Mouse (Mus musculus) adrenal gland (tissue): Measurements from ENCODE around the gene Adk.

Source experiments
- intact Hi-C: fragments of 180-260 bp; cut with DNase I; formaldehyde crosslinking; loops from one replicate; pipeline ENCODE4 v1.15.1; 2025

Adk gene

DNA sequence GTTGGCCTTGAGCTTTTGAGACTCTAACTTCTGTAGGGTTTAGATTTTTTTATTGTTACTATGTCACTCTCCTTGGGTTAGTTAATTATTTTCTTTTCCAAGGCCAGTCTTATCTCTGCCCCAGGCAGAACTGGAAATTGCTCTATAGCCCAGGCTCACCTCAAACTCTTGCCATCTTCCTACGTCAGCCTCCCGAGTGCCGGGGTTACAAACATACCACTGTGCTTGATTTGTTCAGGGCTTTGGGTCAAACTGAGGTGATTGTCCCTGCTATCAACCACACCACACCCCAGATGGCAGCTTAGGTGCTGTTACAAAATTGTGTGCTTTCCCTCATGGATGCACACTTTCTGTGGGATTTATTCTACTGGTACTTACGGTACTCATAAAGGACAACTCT lies 44.3 kb downstream of the Adk start:
- intact Hi-C loops = no loop called here

DNA sequence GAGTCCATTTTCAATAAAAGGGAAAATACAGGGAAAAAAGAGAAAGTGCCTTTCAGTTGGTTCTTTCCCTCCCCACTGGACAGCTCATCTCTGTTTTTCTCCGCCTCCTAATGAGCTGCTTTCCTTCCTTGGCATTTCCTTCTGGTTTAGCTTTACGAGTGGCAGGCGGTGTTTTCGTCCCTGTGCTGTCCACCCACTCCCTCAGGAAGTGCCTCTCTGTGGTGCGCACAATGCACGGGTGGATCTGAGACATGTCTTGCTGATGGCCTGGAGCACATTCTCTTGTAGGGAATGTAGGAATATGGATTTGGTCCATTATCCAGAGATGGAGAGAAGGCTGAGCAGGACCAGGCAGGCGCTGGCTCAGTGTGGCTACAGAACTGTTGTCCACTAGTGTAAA lies 47.0 kb downstream of the Adk start:
- intact Hi-C loops = no loop called here

GRCm38 (mm10) chr14:21100876-21101275 lies 48.5 kb downstream of the Adk start:
- intact Hi-C loops = no loop called here

GRCm38 (mm10) chr14:21101562-21101961 lies 49.2 kb downstream of the Adk start:
- intact Hi-C loops = no loop called here

GRCm38 (mm10) chr14:21102666-21103203 lies 50.4 kb downstream of the Adk start:
- intact Hi-C loops = no loop called here

DNA sequence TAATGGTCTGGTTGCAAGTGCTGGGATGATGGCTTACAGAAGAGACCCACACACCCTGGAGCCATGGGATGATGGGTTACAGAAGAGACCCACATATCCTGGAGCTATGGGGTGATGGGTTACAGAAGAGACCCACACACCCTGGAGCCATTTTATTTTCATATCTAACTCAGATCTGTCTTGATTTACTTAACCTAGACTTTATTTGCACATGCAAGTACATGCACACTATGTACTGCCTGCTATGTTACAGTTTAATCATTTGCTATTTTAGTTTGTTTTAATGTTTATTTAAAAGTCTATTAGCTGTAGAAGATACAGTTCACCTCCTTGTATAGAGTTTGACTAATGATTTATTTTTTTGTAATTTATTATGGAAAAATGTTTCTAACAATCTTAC lies 52.7 kb downstream of the Adk start:
- intact Hi-C loops = no loop called here

DNA sequence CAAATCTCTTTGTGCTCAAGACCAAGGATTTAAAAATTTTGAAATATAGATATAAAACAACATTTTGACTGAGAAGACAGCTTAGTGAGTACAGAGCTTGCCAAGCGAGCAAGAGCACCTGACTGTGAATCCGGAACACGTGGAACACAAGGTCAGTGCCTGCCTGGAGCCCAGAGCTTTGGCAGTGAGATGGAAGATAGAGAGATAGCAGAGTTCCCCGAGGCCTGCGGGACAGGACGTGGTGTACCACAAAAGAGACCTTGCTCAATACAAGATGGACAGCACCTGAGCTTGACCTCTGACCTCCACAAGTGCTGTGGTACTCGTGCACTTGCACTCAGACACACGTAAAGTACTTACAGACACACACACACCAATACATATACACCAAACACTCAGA lies 54.2 kb downstream of the Adk start:
- intact Hi-C loops = no loop called here

- intact Hi-C loops = no loop called here
Measured at GRCm38 (mm10) chr14:21107551-21107950, 55.2 kb downstream of the Adk start.

- intact Hi-C loops = loop anchor here (10.0 kb wide), 1 partner anchor 236 kb away; no protein-coding TSS in a partner anchor
Measured at GRCm38 (mm10) chr14:21110492-21110891, 58.1 kb downstream of the Adk start.

- intact Hi-C loops = loop anchor here (10.0 kb wide), 1 partner anchor 237 kb away; no protein-coding TSS in a partner anchor
Measured at GRCm38 (mm10) chr14:21111500-21111899, 59.1 kb downstream of the Adk start.

DNA sequence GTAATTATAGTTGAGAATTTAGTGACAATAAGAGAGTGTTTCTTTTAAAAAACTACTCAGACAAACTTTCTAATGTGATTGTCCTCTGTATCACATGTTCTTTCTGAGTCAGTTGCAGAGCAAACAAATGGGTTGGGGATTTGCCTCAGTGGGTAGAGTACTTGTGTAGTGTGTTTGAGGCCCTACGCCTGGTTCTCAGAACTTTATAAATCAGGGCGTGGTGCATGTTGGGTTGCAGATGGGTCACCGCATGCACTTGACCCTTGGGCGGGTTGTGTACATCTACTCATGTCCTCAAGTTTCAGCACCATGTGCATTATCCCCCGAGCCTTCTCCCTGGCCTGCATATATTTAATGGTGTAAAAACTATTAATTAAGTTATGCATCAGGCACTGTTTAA lies 59.8 kb downstream of the Adk start:
- intact Hi-C loops = loop anchor here (10.0 kb wide), 1 partner anchor 237 kb away; no protein-coding TSS in a partner anchor

- intact Hi-C loops = loop anchor here (10.0 kb wide), 1 partner anchor 238 kb away; no protein-coding TSS in a partner anchor
Measured at GRCm38 (mm10) chr14:21112742-21113141, 60.4 kb downstream of the Adk start.

DNA sequence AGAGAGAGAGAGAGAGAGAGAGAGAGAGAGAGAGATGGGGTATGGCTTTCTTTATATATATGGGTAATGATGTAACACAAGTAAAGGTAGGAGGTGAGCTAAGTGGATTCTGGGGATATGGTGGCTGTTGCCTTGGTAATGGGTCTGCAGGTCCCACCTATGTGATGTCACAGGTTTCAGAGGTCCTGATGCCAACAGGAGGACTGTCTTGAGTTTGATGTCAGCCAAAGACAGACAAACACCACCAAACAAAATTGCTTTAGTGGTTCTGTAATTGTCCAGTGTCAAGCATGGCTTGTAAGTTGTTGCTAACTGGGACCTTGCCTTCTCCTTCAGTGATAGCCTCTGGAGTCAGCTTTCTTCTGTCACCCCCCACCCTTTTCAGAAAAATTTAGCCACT lies 62.0 kb downstream of the Adk start:
- intact Hi-C loops = loop anchor here (10.0 kb wide), 1 partner anchor 240 kb away; no protein-coding TSS in a partner anchor

GRCm38 (mm10) chr14:21115318-21115717 lies 62.9 kb downstream of the Adk start:
- intact Hi-C loops = loop anchor here (5.0 to 10.0 kb wide), 2 partner anchors 63 to 241 kb away; partner anchors contain the start of genes Adk and Ap3m1

DNA sequence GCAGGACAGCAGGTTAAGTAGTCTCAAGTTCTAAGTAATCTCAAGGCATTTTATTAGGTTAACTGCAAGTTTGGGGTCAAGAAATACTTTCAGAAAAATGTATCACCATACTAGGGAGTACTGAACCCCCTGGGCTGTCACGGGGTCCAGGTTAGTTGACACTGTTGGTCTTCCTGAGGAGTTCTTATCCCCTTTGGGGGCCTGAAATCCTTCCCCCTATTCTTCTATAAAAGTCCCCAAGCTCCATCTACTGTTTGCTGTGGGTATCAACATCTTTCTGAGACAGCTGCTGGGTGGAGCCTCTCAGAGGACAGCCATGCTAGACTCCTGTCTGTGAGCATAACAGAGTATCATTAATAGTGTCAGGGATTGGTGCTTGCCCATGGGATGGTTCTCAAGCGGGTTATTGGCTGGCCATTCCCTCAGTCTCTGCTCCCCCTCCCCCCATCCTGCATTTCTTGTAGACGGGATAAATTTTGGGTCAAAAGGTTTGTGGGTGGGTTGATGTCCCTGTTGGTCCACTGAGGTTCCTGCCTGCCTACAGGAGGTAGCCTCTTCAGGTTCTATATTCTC lies 63.6 kb downstream of the Adk start:
- intact Hi-C loops = loop anchor here (5.0 to 10.0 kb wide), 2 partner anchors 64 to 241 kb away; partner anchors contain the start of genes Adk and Ap3m1

DNA sequence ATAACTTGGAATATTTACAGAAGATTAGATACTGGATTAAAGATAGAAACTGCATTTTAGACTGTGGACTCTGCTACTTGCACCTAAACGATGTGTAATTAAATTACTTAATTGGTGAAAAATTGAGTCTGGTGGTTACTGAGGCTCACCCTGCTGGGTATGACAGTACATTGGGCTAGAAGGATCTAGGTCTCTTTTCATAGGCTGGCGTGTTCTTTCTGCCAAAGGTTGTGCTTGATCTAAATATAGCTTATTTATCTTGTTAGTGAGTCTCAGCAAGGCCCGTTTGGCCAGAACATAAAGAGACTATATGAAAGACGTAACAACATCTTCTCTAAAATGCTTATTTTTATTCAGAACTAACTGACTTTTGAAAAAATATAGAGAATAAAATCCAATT lies 65.7 kb downstream of the Adk start:
- intact Hi-C loops = loop anchor here (5.0 to 10.0 kb wide), 2 partner anchors 66 to 243 kb away; partner anchors contain the start of genes Adk and Ap3m1

DNA sequence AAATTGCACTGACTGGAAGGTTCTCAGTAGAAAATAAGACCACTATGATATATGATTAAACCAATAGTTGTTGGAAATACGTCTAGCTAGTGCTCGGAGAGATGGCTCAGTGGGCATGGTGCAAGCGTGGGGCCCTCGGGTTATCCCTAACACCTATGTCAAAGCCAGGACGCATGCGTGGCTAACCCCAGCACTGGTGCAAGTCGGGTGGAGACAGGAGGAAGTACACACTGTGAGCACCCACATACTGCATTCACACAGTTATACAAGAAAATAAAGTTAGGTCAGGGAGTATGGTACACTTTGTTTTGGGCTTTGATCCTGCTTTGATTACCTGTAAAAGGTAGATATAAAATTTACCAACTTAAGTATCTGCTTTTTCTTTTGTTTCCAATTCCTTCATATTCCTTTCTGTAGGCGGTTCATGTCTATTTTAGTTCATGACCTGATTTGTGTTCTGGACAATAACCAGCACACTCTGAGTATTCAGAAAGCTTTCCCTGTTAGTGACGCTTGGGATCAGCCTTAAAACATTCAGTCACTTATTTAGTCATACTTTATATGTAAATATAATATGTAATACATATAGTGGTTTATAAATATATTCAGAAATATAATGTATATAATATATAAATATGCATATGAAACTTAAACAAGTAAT lies 67.4 kb downstream of the Adk start:
- intact Hi-C loops = loop anchor here (5.0 to 10.0 kb wide), 3 partner anchors 67 to 623 kb away; partner anchors contain the start of genes Adk and Ap3m1

DNA sequence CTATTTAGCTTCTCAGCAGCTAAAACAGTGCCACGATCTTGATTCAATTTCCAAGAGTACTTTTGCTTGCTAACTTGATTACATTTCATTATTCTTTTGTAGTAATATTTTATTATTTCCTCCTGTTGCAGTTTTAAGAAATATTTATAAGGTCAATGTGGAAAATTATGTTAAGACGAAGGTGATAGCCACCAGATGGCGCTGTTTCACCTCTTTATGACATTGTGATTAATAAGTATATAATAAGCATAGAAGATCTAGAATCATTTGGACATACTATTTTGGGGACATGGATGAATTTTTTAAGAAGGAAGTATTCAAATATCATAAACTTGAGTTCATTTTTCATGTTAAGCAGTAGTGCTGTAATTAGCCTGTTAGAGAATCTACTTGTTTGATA lies 68.1 kb downstream of the Adk start:
- intact Hi-C loops = loop anchor here (5.0 kb wide), 1 partner anchor 622 kb away; no protein-coding TSS in a partner anchor

GRCm38 (mm10) chr14:21127215-21127614 lies 74.8 kb downstream of the Adk start:
- intact Hi-C loops = no loop called here

DNA sequence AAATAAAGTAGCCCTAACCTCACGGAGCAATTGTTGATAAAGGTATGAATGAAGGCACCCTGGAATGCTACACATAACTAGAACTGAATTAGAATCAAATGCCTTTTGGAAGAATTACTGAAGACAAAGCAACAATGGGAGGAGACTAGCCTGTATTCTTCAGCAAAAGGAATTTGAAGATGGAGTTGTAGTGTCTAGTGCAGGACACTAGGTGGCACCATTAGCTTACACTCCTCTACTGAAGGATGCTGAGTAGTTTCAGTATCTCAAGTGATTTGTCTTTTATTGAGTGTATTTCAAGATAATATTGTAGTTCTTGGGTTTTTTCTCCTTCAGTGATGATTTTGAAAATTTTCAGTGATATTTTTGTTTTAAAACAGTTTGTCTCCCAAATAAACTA lies 84.5 kb downstream of the Adk start:
- intact Hi-C loops = loop anchor here (5.0 kb wide), 2 partner anchors 520 to 605 kb away; no protein-coding TSS in a partner anchor

DNA sequence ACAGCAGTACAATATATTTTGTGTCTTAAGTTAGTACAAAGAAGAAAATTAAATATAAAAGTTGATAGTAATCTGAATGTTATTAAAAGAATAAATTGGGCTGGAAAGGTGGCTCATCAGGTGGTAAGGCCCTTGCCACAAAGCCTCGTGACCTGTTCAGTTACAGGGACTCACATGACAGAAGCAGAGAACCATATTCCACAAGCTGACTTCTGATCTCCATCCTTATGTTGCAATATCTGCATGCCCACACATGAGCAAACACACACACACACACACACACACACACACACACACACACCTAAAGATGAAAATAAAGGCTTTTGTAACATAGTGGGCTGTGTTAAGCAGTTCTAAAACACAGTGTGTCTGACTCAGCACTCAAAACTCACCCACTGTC lies 90.2 kb downstream of the Adk start:
- intact Hi-C loops = loop anchor here (5.0 kb wide), 1 partner anchor 350 kb away; no protein-coding TSS in a partner anchor
